Mouse (Mus musculus): ENCODE measurements around the gene Stub1. TPM values are rescaled to one million over a fixed set of nuclear protein-coding genes. Genes with fewer than 3 reads are reported as not detected.
A peak's percentile ranks its signal among the peaks of the same experiment; 100 is the strongest.

Gene Stub1
- polyA plus RNA-seq, 1 experiment from 2014 or later: 335 TPM

GRCm38 (mm10) chr17:25806507-25806906 is 26.7 kb downstream of the Stub1 start:
- no peaks in the 10 kb centered on the region for H3K36me3 ChIP-seq (ENCODE audit: control insufficient read depth, insufficient read depth)
- no peak overlapping the region for H3K4me3 ChIP-seq (replicated peaks; ENCODE audit: low read length)
- H3K4me1 ChIP-seq (replicated peaks; ENCODE audit: control insufficient read depth, insufficient read depth, low read length): peaks cover 34% of the 10 kb centered on the region
- no peak overlapping the region for H3K27ac ChIP-seq (ENCODE audit: low read length)
- H3K9ac ChIP-seq (replicated peaks; ENCODE audit: low read depth, low read length): no peak overlapping the region
- 77% methylated on average over 4 of the region's 4 CpGs for WGBS
- no peaks in the 10 kb centered on the region for H3K9me3 ChIP-seq (ENCODE audit: control insufficient read depth, low read length)
- H3K4me2 ChIP-seq (ENCODE audit: low read length): no peak overlapping the region
- ATAC-seq: no peak
- no peaks in the 10 kb centered on the region for H3K27me3 ChIP-seq (replicated peaks; ENCODE audit: control insufficient read depth, insufficient read depth, low read length)

GRCm38 (mm10) chr17:25802825-25803517 is 30.2 kb downstream of the Stub1 start:
- Histone ChIP-seq H3K4me2 (ENCODE audit: low read length) (peak overlapping the region; percentile 24), H3K27ac (ENCODE audit: low read length) (peak overlapping the region; percentile 65), H3K9me3 (ENCODE audit: control insufficient read depth, low read length) (no peaks in the 10 kb centered on the region), H3K36me3 (ENCODE audit: control insufficient read depth, insufficient read depth) (no peaks in the 10 kb centered on the region), H3K4me1 (replicated peaks; ENCODE audit: control insufficient read depth, insufficient read depth, low read length) (peaks cover 14% of the 10 kb centered on the region), H3K4me3 (replicated peaks; ENCODE audit: low read length) (no peak overlapping the region), H3K9ac (replicated peaks; ENCODE audit: low read depth, low read length) (peak overlapping the region; percentile 40), H3K27me3 (replicated peaks; ENCODE audit: control insufficient read depth, insufficient read depth, low read length) (no peaks in the 10 kb centered on the region)
- peak; percentile 88 for ATAC-seq
- 8% methylated on average over 10 of the region's 10 CpGs for WGBS

- peaks cover 25% of the 10 kb centered on the region for H3K4me1 ChIP-seq (replicated peaks; ENCODE audit: control insufficient read depth, insufficient read depth, low read length)
- H3K4me3 ChIP-seq (replicated peaks; ENCODE audit: low read length): no peak overlapping the region
- H3K36me3 ChIP-seq (ENCODE audit: control insufficient read depth, insufficient read depth): no peaks in the 10 kb centered on the region
- H3K4me2 ChIP-seq (ENCODE audit: low read length): no peak overlapping the region
- 7% methylated on average over 6 of the region's 6 CpGs for WGBS
- H3K9ac ChIP-seq (replicated peaks; ENCODE audit: low read depth, low read length): no peak overlapping the region
- ATAC-seq: peak; percentile 19; the same call in 1 of the 2 replicates
- no peaks in the 10 kb centered on the region for H3K9me3 ChIP-seq (ENCODE audit: control insufficient read depth, low read length)
- no peak overlapping the region for H3K27ac ChIP-seq (ENCODE audit: low read length)
- no peaks in the 10 kb centered on the region; the same call in 1 of the 2 replicates for H3K27me3 ChIP-seq (replicated peaks; ENCODE audit: control insufficient read depth, insufficient read depth, low read length)
These were observed 32.2 kb downstream of the Stub1 start for GRCm38 (mm10) chr17:25801029-25801428.

DNA sequence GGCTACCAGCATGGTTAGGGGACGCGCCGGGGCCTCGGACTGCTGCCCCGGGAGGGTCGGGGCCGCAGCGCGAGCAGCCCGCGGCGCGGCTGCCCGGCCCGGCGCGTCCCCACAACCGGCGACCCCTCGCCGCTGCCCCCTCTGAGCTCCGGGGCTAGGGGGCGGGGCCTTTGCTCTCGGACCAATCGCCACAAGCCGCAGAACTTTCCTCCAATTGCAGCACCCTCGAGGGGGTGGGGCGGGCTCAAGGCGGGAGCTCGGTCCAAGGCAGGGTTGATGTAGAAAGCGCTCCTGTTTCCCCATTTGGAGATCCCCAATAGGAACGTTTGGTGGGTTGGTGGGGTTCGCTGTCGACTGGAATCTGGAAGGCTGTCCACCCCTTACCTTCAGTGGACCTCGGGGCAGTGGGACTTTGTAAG is 36.2 kb downstream of the Stub1 start, which contains the start of gene Metrn:
TSS of gene Metrn (minus strand) at position 186 of the 419 bp plus-strand sequence.
- Histone ChIP-seq H3K9me3 (ENCODE audit: control insufficient read depth, low read length) (no peaks in the 10 kb centered on the region), H3K4me2 (ENCODE audit: low read length) (peak within 1 kb of the TSS; percentile 74), H3K9ac (replicated peaks; ENCODE audit: low read depth, low read length) (peak within 1 kb of the TSS; percentile 59), H3K27me3 (replicated peaks; ENCODE audit: control insufficient read depth, insufficient read depth, low read length) (no peaks in the 10 kb centered on the region; the same call in 1 of the 2 replicates), H3K4me1 (replicated peaks; ENCODE audit: control insufficient read depth, insufficient read depth, low read length) (peaks cover 35% of the 10 kb centered on the region), H3K4me3 (replicated peaks; ENCODE audit: low read length) (peak within 1 kb of the TSS; percentile 55), H3K36me3 (ENCODE audit: control insufficient read depth, insufficient read depth) (no peaks in the 10 kb centered on the region), H3K27ac (ENCODE audit: low read length) (no peak within 1 kb of the TSS)
- peak; percentile 56 for ATAC-seq
- under 1% methylated on average over 35 of the region's 35 CpGs for WGBS

GRCm38 (mm10) chr17:25796211-25796771 is 36.9 kb downstream of the Stub1 start:
- Histone ChIP-seq H3K4me3 (replicated peaks; ENCODE audit: low read length) (peak overlapping the region; percentile 55), H3K27me3 (replicated peaks; ENCODE audit: control insufficient read depth, insufficient read depth, low read length) (no peaks in the 10 kb centered on the region; the same call in 1 of the 2 replicates), H3K4me2 (ENCODE audit: low read length) (peak overlapping the region; percentile 74), H3K27ac (ENCODE audit: low read length) (no peak overlapping the region), H3K9me3 (ENCODE audit: control insufficient read depth, low read length) (no peaks in the 10 kb centered on the region), H3K36me3 (ENCODE audit: control insufficient read depth, insufficient read depth) (no peaks in the 10 kb centered on the region), H3K9ac (replicated peaks; ENCODE audit: low read depth, low read length) (peak overlapping the region; percentile 59), H3K4me1 (replicated peaks; ENCODE audit: control insufficient read depth, insufficient read depth, low read length) (peaks cover 39% of the 10 kb centered on the region)
- under 1% methylated on average over 37 of the region's 37 CpGs for WGBS
- no peak for ATAC-seq

- H3K4me1 ChIP-seq (replicated peaks; ENCODE audit: control insufficient read depth, insufficient read depth, low read length): peaks cover 46% of the 10 kb centered on the region
- H3K27ac ChIP-seq (ENCODE audit: low read length): peak within 1 kb of the TSS; percentile 19; the same call in 1 of the 2 replicates
- H3K4me3 ChIP-seq (replicated peaks; ENCODE audit: low read length): peak within 1 kb of the TSS; percentile 55
- no peak for ATAC-seq
- H3K4me2 ChIP-seq (ENCODE audit: low read length): peak within 1 kb of the TSS; percentile 74
- 13% methylated on average over 6 of the region's 6 CpGs for WGBS
- peak within 1 kb of the TSS; percentile 59 for H3K9ac ChIP-seq (replicated peaks; ENCODE audit: low read depth, low read length)
- H3K27me3 ChIP-seq (replicated peaks; ENCODE audit: control insufficient read depth, insufficient read depth, low read length): no peaks in the 10 kb centered on the region; the same call in 1 of the 2 replicates
- H3K9me3 ChIP-seq (ENCODE audit: control insufficient read depth, low read length): no peaks in the 10 kb centered on the region
- H3K36me3 ChIP-seq (ENCODE audit: control insufficient read depth, insufficient read depth): no peaks in the 10 kb centered on the region
These were observed 37.6 kb downstream of the Stub1 start, which contains the start of gene AC134908.4 for GRCm38 (mm10) chr17:25795609-25796092. Gene AC134908.4, minus strand, starts transcription at chr17:25795659.

DNA sequence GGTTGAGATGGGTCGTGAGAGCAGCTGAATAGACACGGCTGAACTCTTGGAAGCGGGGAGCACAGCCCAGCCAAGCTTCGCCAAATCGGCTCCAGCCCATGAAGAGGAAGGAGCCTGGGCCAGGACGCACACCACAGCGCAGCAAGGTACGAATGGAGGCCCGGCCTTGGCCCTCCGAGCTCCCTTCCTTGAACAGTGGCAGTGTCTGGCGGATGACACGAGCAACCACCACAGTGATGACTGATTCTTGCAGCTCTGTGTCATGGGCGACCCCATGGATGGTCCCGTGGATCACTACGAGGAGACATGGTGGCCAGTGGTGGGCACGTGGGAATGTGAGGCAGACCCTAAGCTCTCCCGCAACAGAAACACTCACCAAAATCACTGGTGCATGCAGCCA is 38.2 kb downstream of the Stub1 start:
- H3K27ac ChIP-seq (ENCODE audit: low read length): peak overlapping the region; percentile 19; the same call in 1 of the 2 replicates
- no peaks in the 10 kb centered on the region; the same call in 1 of the 2 replicates for H3K27me3 ChIP-seq (replicated peaks; ENCODE audit: control insufficient read depth, insufficient read depth, low read length)
- peak overlapping the region; percentile 74 for H3K4me2 ChIP-seq (ENCODE audit: low read length)
- no peak overlapping the region for H3K4me3 ChIP-seq (replicated peaks; ENCODE audit: low read length)
- H3K4me1 ChIP-seq (replicated peaks; ENCODE audit: control insufficient read depth, insufficient read depth, low read length): peaks cover 49% of the 10 kb centered on the region
- WGBS: 46% methylated on average over 17 of the region's 17 CpGs
- H3K9ac ChIP-seq (replicated peaks; ENCODE audit: low read depth, low read length): no peak overlapping the region
- H3K36me3 ChIP-seq (ENCODE audit: control insufficient read depth, insufficient read depth): no peaks in the 10 kb centered on the region
- ATAC-seq: no peak
- H3K9me3 ChIP-seq (ENCODE audit: control insufficient read depth, low read length): no peaks in the 10 kb centered on the region

- Histone ChIP-seq H3K27me3 (replicated peaks; ENCODE audit: control insufficient read depth, insufficient read depth, low read length) (no peaks in the 10 kb centered on the region; the same call in 1 of the 2 replicates), H3K4me3 (replicated peaks; ENCODE audit: low read length) (no peak overlapping the region), H3K36me3 (ENCODE audit: control insufficient read depth, insufficient read depth) (no peaks in the 10 kb centered on the region), H3K4me2 (ENCODE audit: low read length) (no peak overlapping the region; the same call in 1 of the 2 replicates), H3K27ac (ENCODE audit: low read length) (no peak overlapping the region), H3K4me1 (replicated peaks; ENCODE audit: control insufficient read depth, insufficient read depth, low read length) (peaks cover 49% of the 10 kb centered on the region), H3K9ac (replicated peaks; ENCODE audit: low read depth, low read length) (no peak overlapping the region), H3K9me3 (ENCODE audit: control insufficient read depth, low read length) (no peaks in the 10 kb centered on the region)
- 9% methylated on average over 13 of the region's 13 CpGs for WGBS
- no peak for ATAC-seq
These were observed 39.0 kb downstream of the Stub1 start for GRCm38 (mm10) chr17:25794197-25794596.

- H3K9ac ChIP-seq (replicated peaks; ENCODE audit: low read depth, low read length): peak within 1 kb of the TSS; percentile 87
- peak; percentile 60 for ATAC-seq
- no peaks in the 10 kb centered on the region for H3K9me3 ChIP-seq (ENCODE audit: control insufficient read depth, low read length)
- H3K27ac ChIP-seq (ENCODE audit: low read length): peak within 1 kb of the TSS; percentile 95
- H3K36me3 ChIP-seq (ENCODE audit: control insufficient read depth, insufficient read depth): no peaks in the 10 kb centered on the region
- H3K27me3 ChIP-seq (replicated peaks; ENCODE audit: control insufficient read depth, insufficient read depth, low read length): no peaks in the 10 kb centered on the region; the same call in 1 of the 2 replicates
- peaks cover 49% of the 10 kb centered on the region for H3K4me1 ChIP-seq (replicated peaks; ENCODE audit: control insufficient read depth, insufficient read depth, low read length)
- peak within 1 kb of the TSS; percentile 73 for H3K4me2 ChIP-seq (ENCODE audit: low read length)
- H3K4me3 ChIP-seq (replicated peaks; ENCODE audit: low read length): peak within 1 kb of the TSS; percentile 80
- 0% methylated on average over 14 of the region's 14 CpGs for WGBS
These were observed 40.6 kb downstream of the Stub1 start, which contains the start of gene Fam173a for GRCm38 (mm10) chr17:25792615-25793014. Gene Fam173a, minus strand, starts transcription at chr17:25792901.
